Mouse (Mus musculus) layer of hippocampus, adult 2 months (tissue): ENCODE results near the gene Rab31. TPM values are rescaled to one million over a fixed set of nuclear protein-coding genes. Genes with fewer than 3 reads are reported as not detected.

Experiments
- DNase-seq, 2 experiments: peaks; one replicate each; pipeline ENCODE4 v3.0.0; 2022; ENCODE audit warnings: low spot score in 2 of 2
- H3K27ac ChIP-seq: fragments of 200-600 bp; 2 replicates; pipeline ENCODE4 v1.8.1; 2022
- H3K4me3 ChIP-seq: fragments of 200-600 bp; 2 replicates; pipeline ENCODE4 v1.8.1; 2022; ENCODE audit warnings: mild to moderate bottlenecking
- CTCF ChIP-seq: fragments of 200-600 bp; conservative IDR thresholded peaks from 2 replicates; pipeline ENCODE4 v1.8.1; 2022; ENCODE audit warnings: antibody characterized with exemption, mild to moderate bottlenecking, moderate library complexity
- total RNA-seq, 2 experiments: library from RNA; stranded (reverse); gene quantifications; 2 replicates each; pipeline ENCODE4 v1.2.3; 2021

The Rab31 gene
- total RNA-seq, 2 experiments from 2014 or later = 46.9 TPM

DNA sequence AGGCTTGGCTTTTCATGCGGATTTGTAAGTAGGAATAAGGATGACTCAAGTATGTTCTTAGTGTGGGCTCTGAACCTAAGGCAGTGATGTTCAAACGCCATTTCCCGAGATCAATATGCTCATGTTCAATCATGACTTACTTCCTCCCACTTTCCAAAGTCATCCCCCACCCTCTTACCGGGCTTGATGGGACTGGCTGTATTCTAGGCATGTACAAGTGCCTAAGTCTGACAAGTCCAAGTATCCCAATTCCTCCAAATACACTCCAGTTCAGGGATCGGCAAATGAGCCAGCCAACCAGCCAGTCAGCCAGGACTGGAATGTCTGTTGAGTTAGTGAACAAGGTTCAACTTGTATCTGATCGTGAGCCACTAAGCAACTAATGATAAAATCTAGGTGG is 146.3 kb downstream of the Rab31 start:
- Histone ChIP-seq H3K27ac (no peak overlapping the region), H3K4me3 (no peak overlapping the region)
- DNase-seq = no peak
- no peak for TF ChIP-seq CTCF

DNA sequence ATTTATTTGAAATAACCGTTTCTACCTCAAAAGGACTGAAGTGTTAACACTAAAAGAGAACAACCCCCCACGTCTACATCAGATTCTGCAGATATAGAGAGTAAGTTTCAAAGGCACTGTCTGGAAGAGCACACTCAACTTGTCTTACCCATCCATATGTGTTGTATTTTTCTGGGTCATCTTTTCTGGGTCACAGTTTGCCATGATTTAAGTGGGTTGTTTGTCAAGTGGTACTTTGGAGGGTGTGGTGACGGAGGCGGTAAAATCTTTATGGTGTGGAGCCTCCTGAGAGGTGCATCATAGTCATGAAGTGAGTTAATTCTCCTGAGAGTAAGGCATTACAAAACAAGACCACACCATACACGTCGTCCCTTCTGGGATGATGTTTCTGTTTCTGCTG is 147.0 kb downstream of the Rab31 start:
- no peak for DNase-seq
- no peak for TF ChIP-seq CTCF
- Histone ChIP-seq H3K27ac (no peak overlapping the region), H3K4me3 (no peak overlapping the region)

DNA sequence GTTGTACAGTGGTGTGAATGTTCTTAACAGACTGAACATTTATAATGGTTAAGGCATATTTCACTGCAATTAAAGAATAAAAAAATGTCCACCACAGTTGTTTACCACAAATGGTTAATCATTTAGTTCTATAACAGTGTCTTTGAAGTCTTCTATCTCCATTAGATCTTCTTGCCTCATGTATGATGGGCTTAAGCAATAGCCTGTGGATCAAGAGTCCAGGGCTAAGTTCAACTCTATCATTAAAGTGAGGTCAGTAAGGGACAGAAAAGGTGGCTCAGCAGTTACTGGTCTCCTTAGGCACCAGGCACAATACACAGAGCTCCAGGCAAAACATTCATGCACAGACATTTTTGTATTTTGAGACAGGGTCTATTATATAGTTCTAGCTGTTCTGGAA is 149.4 kb downstream of the Rab31 start:
- no peak overlapping the region for H3K4me3 ChIP-seq
- no peak for TF ChIP-seq CTCF
- DNase-seq = no peak
- no peak overlapping the region for H3K27ac ChIP-seq

DNA sequence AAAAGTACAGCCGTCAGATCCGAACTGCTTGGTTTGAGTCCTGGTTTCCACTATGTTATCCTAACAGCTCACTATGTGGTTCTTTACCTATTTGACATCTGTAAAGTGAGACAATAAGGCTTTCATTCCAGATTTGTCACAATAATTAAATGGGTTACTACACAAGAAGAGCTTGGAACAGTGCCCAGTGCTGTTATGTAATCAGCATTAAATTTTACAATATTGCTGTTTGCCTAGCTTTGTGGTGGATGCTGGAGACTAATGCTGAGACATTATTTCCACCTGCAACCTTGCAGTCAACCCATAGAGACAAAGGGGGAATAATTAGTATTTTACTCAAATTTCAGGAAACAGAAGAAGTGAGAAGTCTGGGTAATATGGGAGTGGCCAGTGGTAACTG is 154.1 kb downstream of the Rab31 start:
- DNase-seq = peak; percentile 21 to 25
- H3K27ac ChIP-seq = no peak overlapping the region
- H3K4me3 ChIP-seq = no peak overlapping the region
- no peak for TF ChIP-seq CTCF

DNA sequence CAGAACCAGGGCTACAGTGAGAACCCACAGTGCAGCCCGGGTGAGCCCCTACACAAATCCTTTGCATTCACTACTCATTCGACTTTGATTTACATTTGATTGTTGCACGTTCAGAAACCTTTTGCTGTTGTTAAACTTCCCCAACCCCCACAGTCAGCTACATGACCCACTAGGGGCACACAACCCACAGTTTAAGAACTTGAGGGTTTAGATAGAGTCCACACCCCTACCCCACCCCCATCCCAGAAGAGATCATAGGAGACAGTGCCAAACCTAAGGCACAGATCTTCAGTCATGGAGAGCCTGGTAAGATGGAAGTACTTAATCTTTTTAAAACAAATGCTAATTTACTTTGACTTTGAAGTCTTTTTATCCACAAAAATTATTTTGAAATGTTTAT is 156.9 kb downstream of the Rab31 start:
- H3K27ac ChIP-seq = no peak overlapping the region
- DNase-seq = no peak
- no peak for TF ChIP-seq CTCF
- H3K4me3 ChIP-seq = no peak overlapping the region

DNA sequence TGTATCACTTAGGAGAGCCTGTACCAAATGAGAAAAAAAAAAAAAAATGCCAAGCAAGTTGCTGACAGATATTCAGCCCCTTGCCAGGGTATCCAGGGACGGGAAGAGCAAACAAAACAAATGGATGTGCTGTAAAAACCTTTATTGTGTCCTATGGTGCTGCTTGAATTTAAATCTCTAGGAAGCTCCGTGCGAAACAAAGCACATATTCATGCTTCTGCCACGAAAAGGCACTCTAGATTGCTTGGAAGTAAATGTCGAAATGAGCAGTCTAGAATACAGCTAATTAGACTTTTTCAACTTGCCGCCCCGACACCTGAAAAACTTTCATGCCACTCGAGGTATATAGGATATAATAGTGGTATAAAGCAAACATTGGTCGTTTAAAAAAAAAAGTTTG is 158.1 kb downstream of the Rab31 start:
- Histone ChIP-seq H3K4me3 (peak overlapping the region; percentile 85), H3K27ac (peak overlapping the region; percentile 100)
- no peak for TF ChIP-seq CTCF
- DNase-seq = no peak

DNA sequence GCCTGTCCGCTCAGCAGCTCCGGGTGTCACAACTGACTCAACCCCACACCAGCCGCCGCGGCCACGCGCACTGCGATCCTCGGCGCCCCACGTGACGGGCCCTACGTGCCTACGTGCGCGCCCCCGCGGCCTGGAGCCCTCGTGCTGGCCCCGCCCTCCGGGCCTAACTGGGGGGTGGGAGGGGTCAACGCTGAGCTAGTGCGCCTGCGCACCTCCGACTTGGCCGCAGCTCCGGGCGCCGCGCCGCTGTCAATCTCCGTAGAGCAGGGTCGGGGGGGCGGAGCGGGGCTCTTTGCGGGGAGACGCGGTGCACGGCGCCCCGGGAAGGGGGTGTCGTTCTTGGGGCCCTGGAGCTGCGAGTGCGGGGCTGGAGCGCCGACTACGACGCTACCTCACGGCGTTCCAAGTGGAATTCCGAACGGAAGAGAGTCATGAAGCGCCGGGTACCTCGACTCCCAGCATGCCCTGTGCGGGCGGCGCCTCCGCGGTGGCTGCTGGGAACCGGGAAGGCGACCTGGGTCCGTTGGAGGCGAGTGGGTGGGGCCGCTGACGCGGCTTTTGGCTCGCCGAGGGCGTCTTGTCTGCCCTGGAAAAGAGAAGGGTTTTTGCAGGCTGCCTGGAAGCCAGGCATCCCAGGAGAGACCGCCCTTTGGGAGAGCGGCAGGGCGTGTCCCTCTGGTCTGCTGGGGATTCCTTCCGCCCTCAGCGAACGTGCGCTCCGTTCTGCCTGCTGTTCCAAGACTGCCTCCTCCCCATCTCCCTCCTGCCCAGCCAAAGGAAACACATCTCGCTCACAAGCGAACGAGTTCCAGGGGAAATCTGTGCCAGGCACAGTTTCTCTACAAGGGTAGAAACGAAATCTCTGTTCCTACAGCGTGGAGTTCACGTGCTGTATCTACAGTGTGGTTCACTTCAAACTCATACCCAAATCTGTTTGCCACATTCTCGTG is 158.8 kb downstream of the Rab31 start, which contains the start of gene Vapa:
Gene Vapa (minus strand): TSS at position 93 of the 950 bp plus-strand sequence.
- peak; percentile 97 to 99 for DNase-seq
- Histone ChIP-seq H3K27ac (peak within 1 kb of the TSS; percentile 100), H3K4me3 (peak within 1 kb of the TSS; percentile 90)
- TF ChIP-seq CTCF = no peak

DNA sequence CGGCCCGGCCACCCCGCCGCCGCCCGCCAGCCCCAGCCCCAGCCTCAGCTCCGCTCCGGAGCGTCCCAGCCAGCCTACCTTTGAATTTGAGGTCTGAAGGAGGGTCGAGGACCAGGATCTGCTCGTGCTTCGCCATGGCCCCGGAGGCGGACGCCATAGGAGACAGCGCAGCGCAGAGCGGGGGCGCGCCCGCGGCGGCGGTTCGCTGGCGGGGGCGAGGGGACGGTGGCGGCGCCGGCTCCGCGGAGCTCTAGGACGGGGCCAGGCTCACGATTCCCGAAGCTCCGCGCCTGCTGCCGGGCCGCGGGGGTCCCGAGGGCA is 159.4 kb downstream of the Rab31 start:
- TF ChIP-seq CTCF = no peak
- Histone ChIP-seq H3K4me3 (peak overlapping the region; percentile 85), H3K27ac (peak overlapping the region; percentile 100)
- DNase-seq = no peak

DNA sequence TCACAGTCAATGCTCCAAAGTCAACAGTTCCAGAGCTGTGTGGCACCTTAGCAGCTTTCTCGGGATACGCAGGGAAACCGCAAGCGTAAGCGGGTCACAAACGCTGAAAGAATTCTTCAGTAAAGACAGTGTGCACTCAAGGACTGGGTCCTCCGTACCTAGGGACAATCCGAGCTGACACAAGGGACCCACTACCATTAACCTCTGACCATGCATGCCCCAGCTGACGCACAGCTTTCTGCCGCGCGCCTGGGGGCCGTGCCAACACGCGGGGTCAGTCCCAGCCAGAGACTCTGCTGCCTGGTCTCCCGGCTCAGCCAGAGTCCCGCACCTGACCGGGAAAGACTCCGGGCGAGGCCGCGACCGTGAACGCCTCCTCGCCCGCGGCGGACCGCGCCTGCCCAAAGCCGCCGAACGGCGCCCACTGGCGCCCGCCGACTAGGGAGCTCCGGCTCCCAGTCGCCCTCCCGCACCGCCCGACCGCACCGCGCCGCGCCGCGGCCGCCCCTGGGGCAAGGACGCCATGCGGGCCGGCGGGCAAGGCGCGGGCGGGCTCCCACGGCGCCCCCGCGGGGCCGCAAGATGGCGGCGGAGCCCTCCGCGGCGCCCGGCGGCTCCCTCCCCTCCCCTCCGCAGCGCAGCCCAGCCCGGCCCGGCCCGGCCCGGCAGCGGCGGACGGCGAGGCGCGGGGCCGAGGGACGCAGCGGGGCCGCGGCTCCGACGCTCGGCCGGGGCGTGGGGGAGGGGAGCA is 160.0 kb downstream of the Rab31 start:
- TF ChIP-seq CTCF = no peak
- H3K27ac ChIP-seq = peak overlapping the region; percentile 100
- peak overlapping the region; percentile 90 for H3K4me3 ChIP-seq
- peak; percentile 13 to 25 for DNase-seq

DNA sequence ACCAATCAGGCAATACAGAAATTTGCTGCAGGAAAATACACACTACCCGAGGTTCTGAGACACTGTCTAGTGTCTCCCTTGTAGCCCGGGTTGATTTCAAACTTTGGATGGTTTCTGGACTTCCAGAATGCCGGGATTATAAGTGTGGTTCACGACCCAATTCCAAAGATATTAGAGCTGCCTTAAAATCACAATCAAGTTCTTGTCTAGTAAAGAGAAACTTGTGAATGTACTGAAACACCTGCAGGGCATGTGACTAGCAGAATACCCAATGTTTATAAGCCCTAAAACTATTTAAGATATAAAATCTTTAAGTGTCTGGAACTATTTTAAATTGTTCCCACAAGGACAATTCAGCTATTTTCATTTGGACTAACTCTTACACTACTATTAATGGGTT is 160.8 kb downstream of the Rab31 start:
- TF ChIP-seq CTCF = no peak
- Histone ChIP-seq H3K27ac (no peak overlapping the region), H3K4me3 (peak overlapping the region; percentile 90)
- no peak for DNase-seq

DNA sequence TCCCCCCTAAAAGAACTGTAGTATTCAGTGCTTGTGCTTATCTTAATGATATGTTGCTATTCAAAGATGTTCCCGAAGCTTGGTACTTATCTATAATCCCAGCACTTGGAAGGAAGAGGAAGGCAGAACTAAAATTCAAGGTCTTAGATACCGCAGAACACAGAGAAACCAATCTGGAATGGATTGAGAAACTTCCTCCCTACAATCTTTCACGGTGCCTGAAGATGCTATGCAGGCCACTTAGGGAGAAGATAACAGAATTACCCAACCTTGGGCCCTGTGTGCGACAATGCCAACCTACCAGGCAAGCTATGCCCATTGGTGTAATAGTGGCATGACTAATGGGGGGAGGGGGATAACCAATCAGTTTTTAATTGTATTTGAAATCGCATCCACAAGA is 163.8 kb downstream of the Rab31 start:
- no peak for TF ChIP-seq CTCF
- Histone ChIP-seq H3K4me3 (no peak overlapping the region), H3K27ac (no peak overlapping the region)
- DNase-seq = no peak

DNA sequence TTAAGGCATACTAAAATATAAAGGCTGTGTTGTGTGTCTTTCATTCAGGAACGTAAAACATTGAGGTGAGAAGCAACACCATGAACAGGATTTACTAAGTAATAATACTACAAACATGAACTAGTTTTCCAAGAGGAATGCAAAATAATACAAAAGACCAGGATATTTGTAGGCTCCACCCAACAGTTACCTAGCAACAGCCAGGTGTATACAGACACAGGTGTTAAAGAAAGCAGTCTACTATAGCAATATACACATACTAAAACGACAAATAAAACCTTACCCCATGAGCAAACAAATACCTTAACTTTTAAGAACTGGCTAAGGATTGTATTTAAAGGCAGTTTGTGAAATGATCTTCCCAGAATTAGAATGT is 164.3 kb downstream of the Rab31 start:
- no peak overlapping the region for H3K27ac ChIP-seq
- H3K4me3 ChIP-seq = no peak overlapping the region
- no peak for TF ChIP-seq CTCF

DNA sequence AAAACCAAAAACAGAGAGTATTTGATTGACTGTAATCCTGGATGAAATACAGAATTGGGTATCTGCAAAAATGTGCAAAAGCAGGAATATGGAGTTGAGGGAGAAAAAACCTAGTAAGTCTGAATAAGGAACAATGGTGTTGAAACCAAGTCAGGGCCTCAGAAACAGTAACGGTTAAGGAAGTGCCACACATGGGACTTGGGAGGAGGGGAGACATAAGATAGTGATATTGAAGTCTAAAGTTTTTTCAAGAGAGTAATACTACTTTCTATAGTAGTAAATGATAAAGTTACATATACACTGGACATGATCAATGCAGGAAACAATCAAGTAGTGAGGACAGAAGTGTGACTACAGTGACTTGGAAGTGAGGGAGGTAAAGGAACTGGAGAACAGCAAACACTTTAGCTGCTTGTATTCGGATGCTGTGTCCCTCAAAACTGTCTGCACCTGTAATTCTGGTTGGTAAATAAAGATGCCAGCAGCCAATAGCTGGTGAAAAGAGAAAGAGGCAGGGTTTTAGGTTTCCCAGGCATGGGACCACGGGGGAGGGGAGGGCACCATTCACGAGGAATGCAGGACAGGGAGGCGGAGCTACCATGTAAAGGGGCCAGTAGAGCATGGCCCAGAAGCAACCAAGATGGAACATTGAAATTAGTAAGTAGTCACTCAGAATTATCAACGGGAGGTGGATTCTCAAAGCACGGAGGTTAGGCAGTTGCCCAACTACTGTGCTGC is 164.8 kb downstream of the Rab31 start:
- Histone ChIP-seq H3K27ac (no peak overlapping the region), H3K4me3 (no peak overlapping the region; the same call in 1 of the 2 replicates)
- no peak for TF ChIP-seq CTCF
- no peak for DNase-seq

More for the DNA sequence above, 164.3 kb downstream of the Rab31 start:
- DNase-seq = no peak
